Mouse (Mus musculus) neural tube, embryonic 13.5 days (tissue): ENCODE measurements around the gene Cox5a. TPM values are rescaled to one million over a fixed set of nuclear protein-coding genes. Genes with fewer than 3 reads are reported as not detected.
A peak's percentile ranks its signal among the peaks of the same experiment; 100 is the strongest.

Source experiments
- ATAC-seq: fragments of 200-750 bp; cut with Nextera tagmentation; 2 replicates; pipeline ENCODE4 v1.8.0; 2017; ENCODE audit warnings: low read depth, mild to moderate bottlenecking, moderate TSS enrichment, moderate library complexity
- H3K27ac ChIP-seq: fragments of 300-500 bp; sonication (generic); replicated peaks from 2 replicates; pipeline ENCODE4 v1.5.1; 2015; ENCODE audit warnings: moderate library complexity, mild to moderate bottlenecking, inconsistent platforms
- H3K27me3 ChIP-seq: fragments of 300-500 bp; sonication (generic); 2 replicates; pipeline ENCODE4 v1.6.1; 2015; ENCODE audit warnings: mild to moderate bottlenecking, inconsistent platforms
- H3K36me3 ChIP-seq: fragments of 300-500 bp; sonication (generic); 2 replicates; pipeline ENCODE4 v1.6.1; 2015; ENCODE audit warnings: mild to moderate bottlenecking, inconsistent platforms
- H3K4me1 ChIP-seq: fragments of 300-500 bp; sonication (generic); replicated peaks from 2 replicates; pipeline ENCODE4 v1.6.1; 2015; ENCODE audit warnings: inconsistent platforms
- H3K4me2 ChIP-seq: fragments of 300-500 bp; sonication (generic); 2 replicates; pipeline ENCODE4 v1.6.1; 2015; ENCODE audit warnings: inconsistent platforms, mild to moderate bottlenecking, moderate library complexity
- H3K4me3 ChIP-seq: fragments of 300-500 bp; sonication (generic); 2 replicates; pipeline ENCODE4 v1.5.1; 2015; ENCODE audit warnings: mild to moderate bottlenecking, inconsistent platforms
- H3K9ac ChIP-seq: fragments of 300-500 bp; sonication (generic); 2 replicates; pipeline ENCODE4 v1.6.1; 2015; ENCODE audit warnings: moderate library complexity, mild to moderate bottlenecking, inconsistent platforms
- H3K9me3 ChIP-seq: fragments of 300-500 bp; sonication (generic); 2 replicates; pipeline ENCODE4 v1.6.1; 2016; ENCODE audit warnings: inconsistent platforms
- WGBS: fragments of 180-500 bp; shearing (Covaris S2); methylation state at CpG from one replicate; pipeline ENCODE4 v1.1.7; 2015; 5-methylcytosine and 5-hydroxymethylcytosine counted together
- polyA plus RNA-seq: library from polyadenylated mRNA; unstranded; fragments of >200 nt; fragmentation: Nextera tagmentation; extraction: Ambion mirVana; gene quantifications from 2 replicates; pipeline ENCODE4 v1.2.1, GENCODE M21; 2015

Cox5a gene
- polyA plus RNA-seq, 1 experiment from 2014 or later = 997 TPM

DNA sequence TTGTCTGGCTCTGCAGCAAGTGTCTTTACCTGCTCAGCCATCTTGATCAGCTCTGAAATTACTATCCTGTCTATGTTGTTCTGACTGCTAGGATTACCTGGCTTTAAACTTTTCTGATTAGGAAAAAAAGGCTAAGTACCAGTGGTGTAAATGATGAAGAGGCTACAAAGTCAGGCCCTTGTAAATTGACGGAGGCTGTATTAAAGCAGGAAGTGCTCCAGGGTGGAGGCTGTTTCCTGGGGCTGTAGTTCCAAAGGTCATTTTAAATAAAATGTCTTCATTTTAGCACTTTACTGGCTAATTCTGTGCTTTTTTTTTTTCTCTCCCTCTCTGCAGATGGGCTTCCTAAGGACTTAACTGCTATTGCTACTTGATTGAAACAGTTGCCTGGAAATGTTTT lies 10.9 kb downstream of the Cox5a start:
- H3K27ac ChIP-seq = no peak overlapping the region
- ATAC-seq = no peak
- no peak overlapping the region for H3K9ac ChIP-seq
- 92% methylated on average over 1 of the region's 1 CpGs for WGBS
- peaks cover 44% of the 10 kb centered on the region for H3K36me3 ChIP-seq
- H3K4me2 ChIP-seq = no peak overlapping the region
- H3K9me3 ChIP-seq = no peaks in the 10 kb centered on the region
- no peak overlapping the region for H3K4me3 ChIP-seq
- no peaks in the 10 kb centered on the region for H3K27me3 ChIP-seq
- peaks cover 19% of the 10 kb centered on the region for H3K4me1 ChIP-seq

DNA sequence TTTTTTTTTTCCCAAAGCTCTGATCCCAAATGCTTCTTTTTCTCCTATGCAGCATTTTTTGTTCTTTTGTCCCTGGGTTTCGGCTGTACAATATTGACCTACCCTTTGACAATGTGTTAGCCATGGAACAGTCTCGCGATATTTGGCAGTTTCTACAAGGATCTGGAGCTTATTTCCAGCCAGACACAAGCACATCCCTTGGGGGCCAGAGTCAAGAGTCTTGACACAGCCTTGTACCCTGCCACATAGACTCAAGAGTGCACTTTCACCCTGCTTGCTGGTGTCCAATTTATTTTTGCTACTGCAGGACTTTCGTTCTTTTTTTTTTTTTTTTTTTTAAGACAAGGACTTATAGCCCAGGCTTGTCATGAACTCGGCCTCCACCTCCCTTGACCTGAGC lies 15.3 kb downstream of the Cox5a start:
- no peaks in the 10 kb centered on the region for H3K9me3 ChIP-seq
- ATAC-seq = no peak
- H3K27ac ChIP-seq = 0 out of 2 replicates have a peak overlapping the region, but pooled peaks have one; percentile 90
- peak overlapping the region; percentile 88; the same call in 1 of the 2 replicates for H3K4me2 ChIP-seq
- H3K9ac ChIP-seq = peak overlapping the region; percentile 89; the same call in 1 of the 2 replicates
- 88% methylated on average over 5 of the region's 5 CpGs for WGBS
- H3K27me3 ChIP-seq = no peaks in the 10 kb centered on the region
- H3K4me1 ChIP-seq = peaks cover 26% of the 10 kb centered on the region
- peaks cover 53% of the 10 kb centered on the region for H3K36me3 ChIP-seq
- peak overlapping the region; percentile 76; the same call in 1 of the 2 replicates for H3K4me3 ChIP-seq

DNA sequence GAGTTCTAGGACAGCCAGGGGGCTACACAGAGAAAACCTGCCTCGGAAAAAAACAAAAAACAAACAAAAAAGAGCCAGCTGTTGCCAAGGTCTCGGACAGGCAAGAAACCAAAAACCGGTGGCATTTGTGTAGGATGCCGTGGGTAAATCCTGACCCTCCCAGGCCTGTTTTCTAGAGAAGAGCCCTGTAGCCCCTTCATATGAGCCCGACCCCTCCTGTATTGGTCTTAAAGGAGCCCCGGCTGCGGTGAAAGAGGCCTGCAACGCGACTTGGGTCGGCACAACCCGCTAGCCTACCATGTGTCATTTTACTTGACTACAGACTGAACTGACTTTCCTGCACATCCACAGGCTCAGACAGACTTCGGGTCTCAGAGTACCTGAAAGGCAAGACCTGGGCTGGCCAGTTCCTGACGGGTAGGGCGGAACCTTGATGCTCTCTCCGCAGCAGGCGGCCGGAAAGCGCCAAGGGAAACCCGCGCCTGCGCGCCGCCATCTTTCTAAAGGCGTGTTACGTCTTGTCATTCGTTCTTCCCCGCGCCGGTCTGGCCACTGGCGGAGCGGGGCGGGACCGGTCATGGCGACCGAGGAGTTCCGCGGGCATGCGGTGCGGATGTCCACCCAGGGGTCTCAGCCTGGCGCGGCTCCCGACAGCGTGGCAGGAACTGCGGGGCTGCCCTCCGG lies 16.1 kb downstream of the Cox5a start, which contains the start of gene Fam219b:
Gene Fam219b (plus strand): TSS at position 485 of the 684 bp plus-strand sequence.
- Histone ChIP-seq H3K27ac (peak within 1 kb of the TSS; percentile 90), H3K36me3 (peaks cover 52% of the 10 kb centered on the region), H3K9ac (peak within 1 kb of the TSS; percentile 89), H3K27me3 (no peaks in the 10 kb centered on the region), H3K9me3 (no peaks in the 10 kb centered on the region), H3K4me2 (peak within 1 kb of the TSS; percentile 88), H3K4me3 (peak within 1 kb of the TSS; percentile 76), H3K4me1 (peaks cover 26% of the 10 kb centered on the region)
- ATAC-seq = peak; percentile 90
- WGBS = 2% methylated on average over 45 of the region's 45 CpGs

DNA sequence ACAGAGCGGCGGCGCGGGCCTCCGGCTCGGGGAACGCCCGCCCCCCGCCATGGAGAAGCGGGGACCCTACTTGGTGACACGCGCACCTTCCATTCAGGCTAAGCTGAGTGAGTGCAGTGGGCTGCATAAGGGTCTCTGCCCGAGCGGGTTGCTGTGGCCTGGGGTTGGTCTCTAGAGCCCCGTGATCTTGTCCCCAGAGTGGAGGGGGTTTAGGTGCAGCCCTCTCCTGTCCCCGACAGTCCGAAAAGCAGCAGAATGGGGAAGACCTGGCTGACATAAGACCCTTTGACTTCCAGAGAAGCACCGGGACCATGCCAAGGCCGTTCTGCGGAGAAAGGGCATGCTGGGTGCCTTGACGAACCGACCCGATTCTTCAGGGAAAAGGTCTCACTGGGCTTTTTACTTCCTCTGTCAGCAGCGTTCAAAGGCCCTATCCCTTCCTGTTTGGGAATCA lies 16.7 kb downstream of the Cox5a start:
- H3K27me3 ChIP-seq = no peaks in the 10 kb centered on the region
- H3K4me2 ChIP-seq = peak overlapping the region; percentile 88
- no peaks in the 10 kb centered on the region for H3K9me3 ChIP-seq
- H3K36me3 ChIP-seq = peaks cover 52% of the 10 kb centered on the region
- WGBS = under 1% methylated on average over 24 of the region's 24 CpGs
- H3K4me1 ChIP-seq = peaks cover 26% of the 10 kb centered on the region
- H3K4me3 ChIP-seq = peak overlapping the region; percentile 76
- peak overlapping the region; percentile 90 for H3K27ac ChIP-seq
- peak; percentile 84 for ATAC-seq
- H3K9ac ChIP-seq = peak overlapping the region; percentile 89

DNA sequence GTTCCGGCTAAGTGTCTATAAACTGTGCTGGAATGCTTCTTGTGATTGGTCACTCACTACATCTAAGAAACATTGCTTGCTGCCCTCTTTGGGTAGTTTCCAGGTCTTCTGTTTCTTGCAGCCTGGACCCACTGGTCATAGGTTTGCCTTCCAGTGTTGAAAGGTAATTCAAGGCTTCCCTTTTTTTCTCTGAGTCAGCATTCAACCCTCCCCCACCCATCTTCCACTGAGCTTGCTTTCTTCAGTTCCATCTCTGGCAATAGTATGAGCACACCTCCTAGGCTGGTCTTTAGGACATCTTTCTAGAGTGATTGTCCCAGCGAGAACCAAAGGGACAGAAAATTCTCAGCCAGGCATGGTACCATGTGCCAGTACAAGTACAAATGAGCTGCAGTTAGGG lies 18.5 kb downstream of the Cox5a start:
- ATAC-seq = no peak
- Histone ChIP-seq H3K36me3 (peaks cover 53% of the 10 kb centered on the region), H3K4me2 (no peak overlapping the region), H3K9me3 (no peaks in the 10 kb centered on the region), H3K4me1 (peaks cover 26% of the 10 kb centered on the region), H3K27ac (no peak overlapping the region), H3K4me3 (no peak overlapping the region), H3K9ac (no peak overlapping the region), H3K27me3 (no peaks in the 10 kb centered on the region)
- WGBS = 86% methylated on average over 2 of the region's 2 CpGs

DNA sequence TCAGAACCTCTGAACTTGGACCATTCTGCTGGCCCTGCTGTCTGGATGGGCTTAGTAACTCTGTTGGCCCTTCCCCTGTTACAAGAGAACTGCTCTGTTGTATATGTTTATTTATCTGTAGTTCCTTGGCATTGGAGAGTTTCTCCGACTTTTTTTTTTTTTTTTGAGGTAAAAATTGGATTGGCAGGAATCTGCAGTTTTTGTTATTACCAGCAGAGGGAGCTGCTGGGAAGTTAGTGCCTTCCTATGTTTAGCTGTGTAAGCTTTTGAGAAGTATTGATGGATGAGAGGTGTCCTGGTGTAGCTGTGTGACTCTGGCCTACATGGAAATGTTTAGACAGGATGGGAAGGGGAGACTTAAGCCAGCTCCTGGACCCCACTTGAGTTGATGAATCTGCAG lies 20.2 kb downstream of the Cox5a start:
- ATAC-seq = no peak
- Histone ChIP-seq H3K4me1 (peaks cover 26% of the 10 kb centered on the region), H3K9me3 (no peaks in the 10 kb centered on the region), H3K27ac (no peak overlapping the region), H3K27me3 (no peaks in the 10 kb centered on the region), H3K4me3 (no peak overlapping the region), H3K36me3 (peaks cover 66% of the 10 kb centered on the region), H3K4me2 (no peak overlapping the region), H3K9ac (no peak overlapping the region)
- WGBS = 18% methylated on average over 1 of the region's 1 CpGs

DNA sequence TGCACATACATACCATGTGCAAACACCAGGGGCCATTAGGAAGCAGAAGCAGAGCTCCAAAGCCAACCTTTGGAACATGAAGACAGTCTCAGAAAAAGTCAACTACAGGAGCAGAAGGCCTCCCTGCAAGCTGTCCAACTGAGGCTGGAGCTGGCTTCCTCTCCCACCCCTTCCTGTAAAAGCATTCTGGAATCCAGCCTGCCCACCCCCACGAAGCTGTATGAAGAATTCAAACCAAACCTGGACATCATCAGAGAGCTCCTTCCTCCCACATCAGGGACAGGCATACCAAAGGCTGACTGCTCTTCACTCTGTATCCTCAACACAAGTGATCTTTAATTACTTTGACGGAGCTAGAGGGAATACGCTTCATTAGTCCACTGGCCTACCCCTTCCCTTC lies 22.9 kb downstream of the Cox5a start:
- ATAC-seq = no peak
- Histone ChIP-seq H3K9ac (no peak overlapping the region), H3K36me3 (peaks cover 91% of the 10 kb centered on the region), H3K4me1 (peaks cover 13% of the 10 kb centered on the region), H3K4me2 (no peak overlapping the region), H3K27ac (no peak overlapping the region), H3K9me3 (no peaks in the 10 kb centered on the region), H3K27me3 (no peaks in the 10 kb centered on the region), H3K4me3 (no peak overlapping the region)
- WGBS = 81% methylated on average over 3 of the region's 3 CpGs

DNA sequence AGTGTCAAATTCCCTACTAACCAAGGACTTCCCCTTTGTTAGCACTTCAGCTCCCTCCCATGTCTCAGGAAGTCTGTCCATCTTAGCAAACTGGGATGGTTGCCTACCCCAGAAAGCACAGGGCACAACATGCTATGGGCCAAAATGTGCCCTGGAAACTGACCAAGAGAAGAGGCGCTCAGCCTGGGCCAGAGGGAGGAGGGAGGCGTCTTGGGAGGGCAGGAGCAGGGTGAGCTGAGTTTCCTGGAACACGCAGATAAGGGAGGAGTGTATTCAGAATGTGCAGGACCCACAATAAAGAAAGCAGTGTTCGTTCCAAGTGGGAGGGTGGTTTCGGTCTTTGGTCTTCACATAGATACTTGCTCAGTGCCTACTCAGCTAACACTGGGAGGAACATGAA lies 26.2 kb downstream of the Cox5a start:
- 87% methylated on average over 5 of the region's 5 CpGs for WGBS
- peaks cover 21% of the 10 kb centered on the region for H3K4me1 ChIP-seq
- no peaks in the 10 kb centered on the region for H3K27me3 ChIP-seq
- H3K9me3 ChIP-seq = no peaks in the 10 kb centered on the region
- no peak overlapping the region for H3K27ac ChIP-seq
- no peak overlapping the region for H3K4me3 ChIP-seq
- H3K4me2 ChIP-seq = no peak overlapping the region
- ATAC-seq = no peak
- H3K9ac ChIP-seq = no peak overlapping the region
- H3K36me3 ChIP-seq = peaks cover 78% of the 10 kb centered on the region

DNA sequence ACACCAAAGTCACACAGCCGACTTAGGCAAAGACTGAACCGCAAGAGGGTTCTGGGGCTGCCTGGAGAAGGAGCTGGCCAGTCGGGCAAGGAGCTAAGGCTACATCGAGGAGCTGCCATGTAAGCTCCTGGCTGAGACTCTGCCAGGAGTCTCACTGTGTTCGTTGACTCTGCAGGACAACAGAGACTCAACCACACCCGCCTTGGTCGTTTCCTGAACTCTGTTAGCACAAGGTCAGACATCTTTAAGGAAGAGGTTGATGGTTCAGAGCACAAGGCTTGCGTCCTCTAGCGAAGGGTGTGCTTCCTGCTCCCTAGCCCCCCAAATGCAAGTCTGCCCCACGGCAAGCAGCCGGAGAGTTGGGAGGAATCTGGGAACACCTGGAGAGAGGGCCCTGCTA lies 26.8 kb downstream of the Cox5a start:
- H3K4me1 ChIP-seq = peaks cover 23% of the 10 kb centered on the region
- ATAC-seq = no peak
- H3K9ac ChIP-seq = no peak overlapping the region
- no peaks in the 10 kb centered on the region for H3K9me3 ChIP-seq
- no peaks in the 10 kb centered on the region for H3K27me3 ChIP-seq
- no peak overlapping the region for H3K27ac ChIP-seq
- H3K4me3 ChIP-seq = no peak overlapping the region
- no peak overlapping the region for H3K4me2 ChIP-seq
- WGBS = 92% methylated on average over 11 of the region's 11 CpGs
- peaks cover 72% of the 10 kb centered on the region for H3K36me3 ChIP-seq

DNA sequence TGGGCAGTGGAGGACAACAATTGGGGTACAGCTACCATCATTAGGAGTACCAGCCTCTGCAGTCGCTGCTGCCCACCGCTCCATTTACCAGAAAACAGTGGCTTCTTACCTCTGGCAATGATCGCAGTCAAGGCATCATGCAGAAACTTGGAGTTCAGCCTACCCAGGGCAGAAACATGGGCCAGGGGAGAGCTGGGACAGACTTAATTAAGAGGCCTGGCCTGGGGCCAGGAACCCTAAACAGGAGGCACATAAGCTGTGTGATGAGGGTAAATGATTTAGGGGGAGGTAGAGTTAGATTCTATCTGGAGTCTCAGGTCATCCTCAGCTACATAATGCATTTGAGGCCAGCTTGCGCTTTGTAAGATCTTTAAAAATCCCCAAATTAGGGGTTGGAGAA lies 28.1 kb downstream of the Cox5a start:
- Histone ChIP-seq H3K27me3 (no peaks in the 10 kb centered on the region), H3K4me2 (no peak overlapping the region), H3K4me1 (peaks cover 32% of the 10 kb centered on the region), H3K4me3 (no peak overlapping the region), H3K36me3 (peaks cover 60% of the 10 kb centered on the region), H3K9ac (no peak overlapping the region), H3K9me3 (no peaks in the 10 kb centered on the region), H3K27ac (no peak overlapping the region)
- WGBS = 96% methylated on average over 4 of the region's 4 CpGs
- ATAC-seq = no peak

DNA sequence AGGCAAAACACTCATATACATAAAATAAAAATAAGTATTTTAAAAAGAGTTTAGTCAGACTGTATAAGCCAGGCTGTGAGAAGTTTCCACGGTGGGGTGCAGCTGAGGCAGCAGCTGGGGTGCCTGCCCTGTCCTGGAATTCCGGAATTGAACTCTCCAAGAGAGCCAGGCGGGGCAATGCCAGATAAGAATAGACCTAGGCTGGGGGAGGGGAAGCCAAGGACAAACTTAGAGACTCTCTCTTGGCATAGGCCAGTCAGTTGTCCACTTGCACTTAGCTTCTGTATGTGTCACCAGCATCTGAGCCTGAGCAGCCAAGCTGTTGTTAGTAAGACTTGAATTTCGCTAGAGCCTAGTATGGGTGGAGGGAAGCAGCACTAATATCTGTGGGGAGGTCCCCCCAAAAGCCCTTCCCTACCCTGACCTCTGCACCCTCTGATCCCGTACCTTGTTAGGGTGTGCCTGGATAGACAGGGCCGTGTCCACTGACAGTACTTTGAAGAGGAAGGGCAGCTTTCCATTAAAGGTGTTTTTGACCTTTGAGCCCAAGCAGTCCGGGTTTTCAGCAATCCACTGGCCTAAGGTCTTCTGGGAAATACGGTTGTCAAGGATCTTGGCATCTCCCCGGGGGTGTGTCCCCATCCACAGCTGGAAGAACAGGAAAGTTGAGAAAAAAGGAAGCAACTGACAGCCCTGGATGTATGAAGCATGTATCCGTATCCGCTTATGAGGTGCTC lies 29.2 kb downstream of the Cox5a start:
- H3K36me3 ChIP-seq = peaks cover 49% of the 10 kb centered on the region
- 93% methylated on average over 11 of the region's 11 CpGs for WGBS

DNA sequence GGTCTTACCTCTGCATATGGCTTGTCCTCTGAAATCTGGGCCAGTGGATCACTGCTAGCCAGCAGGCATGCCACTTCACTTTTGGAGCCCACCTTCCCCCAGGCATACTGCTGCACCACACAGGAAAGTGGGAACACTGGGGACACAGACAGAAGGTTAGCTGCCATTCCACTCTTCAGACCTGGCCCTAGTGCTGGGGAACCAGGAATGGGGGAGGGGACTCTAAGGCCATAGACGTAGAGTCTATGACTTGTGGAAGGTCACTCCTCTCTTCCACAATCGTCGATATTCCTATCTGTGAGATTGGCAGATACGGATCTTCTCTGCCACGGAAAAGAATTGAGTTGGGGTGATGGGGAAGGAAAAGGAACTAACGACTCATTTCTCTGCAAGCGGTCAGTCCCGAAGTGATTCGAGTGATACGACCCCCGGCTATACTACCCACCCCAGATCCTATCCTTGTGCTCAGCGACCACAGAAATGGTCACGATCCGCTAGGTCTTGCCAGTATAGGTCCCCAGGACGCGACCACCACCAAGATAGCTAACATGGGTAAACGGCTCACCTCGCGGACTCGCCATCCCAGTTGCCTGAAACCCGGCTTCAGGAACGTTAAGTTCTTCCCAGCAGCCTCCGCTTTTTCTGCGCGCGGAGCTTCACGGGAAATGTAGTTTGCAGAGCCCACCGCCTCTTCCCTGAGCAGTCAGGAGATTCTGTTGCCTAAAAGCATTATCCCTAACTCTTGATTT lies 31.2 kb downstream of the Cox5a start, which contains the start of gene Mpi:
Gene Mpi (minus strand): TSS at position 625 of the 749 bp plus-strand sequence.
- peak; percentile 58; the same call in 1 of the 2 replicates for ATAC-seq
- H3K27ac ChIP-seq = no peak within 1 kb of the TSS

More for the DNA sequence above, 29.2 kb downstream of the Cox5a start:
- H3K27me3 ChIP-seq = no peaks in the 10 kb centered on the region
- H3K4me1 ChIP-seq = peaks cover 39% of the 10 kb centered on the region
- no peak for ATAC-seq
- H3K4me2 ChIP-seq = no peak overlapping the region
- H3K4me3 ChIP-seq = no peak overlapping the region
- no peak overlapping the region for H3K27ac ChIP-seq
- no peak overlapping the region for H3K9ac ChIP-seq
- no peaks in the 10 kb centered on the region for H3K9me3 ChIP-seq

More for the DNA sequence above, 31.2 kb downstream of the Cox5a start, which contains the start of gene Mpi:
- Histone ChIP-seq H3K4me2 (peak within 1 kb of the TSS; percentile 70), H3K9ac (peak within 1 kb of the TSS; percentile 82), H3K27me3 (no peaks in the 10 kb centered on the region), H3K36me3 (peaks cover 32% of the 10 kb centered on the region), H3K4me1 (peaks cover 39% of the 10 kb centered on the region), H3K4me3 (peak within 1 kb of the TSS; percentile 60), H3K9me3 (no peaks in the 10 kb centered on the region)
- under 1% methylated on average over 28 of the region's 28 CpGs for WGBS
